Mouse (Mus musculus) embryonic fibroblast, embryonic 13.5 days (primary cell): ENCODE data around the gene Dhx37. TPM values are rescaled to one million over a fixed set of nuclear protein-coding genes. Genes with fewer than 3 reads are reported as not detected.

Experiments
- H3K27ac ChIP-seq: 2 replicates; pipeline ENCODE4 v1.5.1; 2012; ENCODE audit warnings: low read length, control low read depth, inconsistent platforms; ENCODE audit not compliant: insufficient read depth
- H3K4me1 ChIP-seq: 2 replicates; pipeline ENCODE4 v1.6.1; 2011; ENCODE audit warnings: low read length; ENCODE audit not compliant: control insufficient read depth, insufficient read depth
- H3K4me3 ChIP-seq: 2 replicates; pipeline ENCODE4 v1.5.1; 2011; ENCODE audit warnings: mild to moderate bottlenecking, control low read depth, low read length; ENCODE audit not compliant: insufficient read depth
- CTCF ChIP-seq: IDR thresholded peaks from 2 replicates; pipeline ENCODE4 v1.5.1; 2011; ENCODE audit warnings: mild to moderate bottlenecking, control low read depth, low read length, moderate library complexity, borderline replicate concordance; ENCODE audit not compliant: insufficient read depth
- POLR2A ChIP-seq: IDR thresholded peaks from 2 replicates; pipeline ENCODE4 v1.6.1; 2011; ENCODE audit warnings: low read depth, mild to moderate bottlenecking, control low read depth, low read length, moderate library complexity
- polyA plus RNA-seq: library from polyadenylated mRNA; stranded (reverse); fragments of >200 nt; gene quantifications from 2 replicates; pipeline ENCODE4 v1.2.4, GENCODE M21; 2011; ENCODE audit warnings: low read depth; ENCODE audit not compliant: missing spikeins, insufficient read length

Dhx37 gene
- polyA plus RNA-seq, 1 experiment: 18.6 TPM

- Histone ChIP-seq H3K4me3 (no peak overlapping the region), H3K4me1 (peaks cover 3% of the 10 kb centered on the region; the same call in 1 of the 2 replicates), H3K27ac (no peak overlapping the region)
- TF ChIP-seq POLR2A: no peak
- TF ChIP-seq CTCF: no peak
Observed at GRCm38 (mm10) chr5:125472796-125473475, 39.0 kb upstream of the Dhx37 start.

GRCm38 (mm10) chr5:125470713-125471112, 36.8 kb upstream of the Dhx37 start:
- no peak overlapping the region for H3K4me3 ChIP-seq
- H3K4me1 ChIP-seq: no peaks in the 10 kb centered on the region
- no peak overlapping the region for H3K27ac ChIP-seq
- no peak for TF ChIP-seq POLR2A
- no peak for TF ChIP-seq CTCF

- TF ChIP-seq CTCF (no peak), POLR2A (no peak)
- Histone ChIP-seq H3K4me1 (no peaks in the 10 kb centered on the region), H3K4me3 (no peak overlapping the region), H3K27ac (no peak overlapping the region)
Observed at GRCm38 (mm10) chr5:125467261-125467660, 33.3 kb upstream of the Dhx37 start.

- Histone ChIP-seq H3K27ac (no peak overlapping the region), H3K4me1 (no peaks in the 10 kb centered on the region), H3K4me3 (no peak overlapping the region)
- TF ChIP-seq POLR2A: no peak
- no peak for TF ChIP-seq CTCF
Observed at GRCm38 (mm10) chr5:125466483-125466882, 32.6 kb upstream of the Dhx37 start.

- Histone ChIP-seq H3K4me3 (peak overlapping the region; percentile 12; the same call in 1 of the 2 replicates), H3K27ac (no peak overlapping the region), H3K4me1 (no peaks in the 10 kb centered on the region)
- TF ChIP-seq CTCF (no peak), POLR2A (peak; percentile 91)
Observed at GRCm38 (mm10) chr5:125465701-125466106, 31.8 kb upstream of the Dhx37 start.

GRCm38 (mm10) chr5:125465192-125465591, 31.3 kb upstream of the Dhx37 start:
- no peak overlapping the region for H3K4me3 ChIP-seq
- H3K27ac ChIP-seq: 0 out of 2 replicates have a peak overlapping the region, but pooled peaks have one; percentile 16
- H3K4me1 ChIP-seq: no peaks in the 10 kb centered on the region
- TF ChIP-seq CTCF (no peak), POLR2A (0 out of 2 replicates have a peak, but pooled peaks have one; percentile 18)

- H3K27ac ChIP-seq: no peak overlapping the region
- H3K4me3 ChIP-seq: no peak overlapping the region
- no peaks in the 10 kb centered on the region for H3K4me1 ChIP-seq
- peak; percentile 73; the same call in 1 of the 2 replicates for TF ChIP-seq CTCF
- TF ChIP-seq POLR2A: no peak
Observed at GRCm38 (mm10) chr5:125461868-125462445, 28.0 kb upstream of the Dhx37 start.

GRCm38 (mm10) chr5:125460574-125460973, 26.7 kb upstream of the Dhx37 start:
- H3K4me3 ChIP-seq: no peak overlapping the region
- no peaks in the 10 kb centered on the region for H3K4me1 ChIP-seq
- H3K27ac ChIP-seq: no peak overlapping the region
- TF ChIP-seq POLR2A (no peak), CTCF (no peak)

GRCm38 (mm10) chr5:125457538-125457937, 23.6 kb upstream of the Dhx37 start:
- no peak overlapping the region for H3K4me3 ChIP-seq
- H3K27ac ChIP-seq: no peak overlapping the region
- TF ChIP-seq CTCF (no peak), POLR2A (no peak)
- no peaks in the 10 kb centered on the region for H3K4me1 ChIP-seq

GRCm38 (mm10) chr5:125456100-125456499, 22.2 kb upstream of the Dhx37 start:
- H3K27ac ChIP-seq: no peak overlapping the region
- H3K4me1 ChIP-seq: no peaks in the 10 kb centered on the region
- TF ChIP-seq CTCF: no peak
- TF ChIP-seq POLR2A: no peak
- no peak overlapping the region for H3K4me3 ChIP-seq

GRCm38 (mm10) chr5:125452573-125452972, 18.7 kb upstream of the Dhx37 start:
- no peak overlapping the region for H3K4me3 ChIP-seq
- no peak for TF ChIP-seq POLR2A
- peaks cover 7% of the 10 kb centered on the region; the same call in 1 of the 2 replicates for H3K4me1 ChIP-seq
- no peak overlapping the region for H3K27ac ChIP-seq
